Mouse (Mus musculus): ENCODE data around the gene Tmod1. TPM values are rescaled to one million over a fixed set of nuclear protein-coding genes. Genes with fewer than 3 reads are reported as not detected.

Gene Tmod1
- total RNA-seq (2021): 10 to 100 TPM; 10.4 to 10.6 TPM
- long read RNA-seq, experiment 1, partial matches to known transcripts: 1 of 9 reads
- long read RNA-seq, experiment 1, other reads (novel, unspliced or antisense): 4 of 9 reads
- long read RNA-seq, experiment 2, transcript Tmod1-201 (10 exons, 3,158 nt): major isoform, 8 of 11 reads
- long read RNA-seq, experiment 2, partial matches to known transcripts: 0 of 11 reads
- long read RNA-seq, experiment 2, other reads (novel, unspliced or antisense): 3 of 11 reads

GRCm38 (mm10) chr4:46038892-46039751 lies at the start of gene Tmod1:
Tmod1 (plus strand) TSS chr4:46038935.
- peak; percentile 22 to 27 for DNase-seq (ENCODE audit: low spot score in 2 of 2)

GRCm38 (mm10) chr4:45990427-45991135 lies 48.2 kb upstream of the Tmod1 start:
- DNase-seq (ENCODE audit: low spot score in 2 of 2): no peak

- no peak for DNase-seq (ENCODE audit: low spot score in 2 of 2)
Observed at GRCm38 (mm10) chr4:45998536-45998935, 40.2 kb upstream of the Tmod1 start.

- no peak for DNase-seq (ENCODE audit: low spot score in 2 of 2)
Observed at GRCm38 (mm10) chr4:46008142-46008793, 30.5 kb upstream of the Tmod1 start.

- DNase-seq (ENCODE audit: low spot score in 2 of 2): no peak
Observed at GRCm38 (mm10) chr4:46011698-46012097, 27.0 kb upstream of the Tmod1 start.

- no peak for DNase-seq (ENCODE audit: low spot score in 2 of 2)
Observed at GRCm38 (mm10) chr4:46015605-46016004, 23.1 kb upstream of the Tmod1 start.

GRCm38 (mm10) chr4:46023021-46023481 lies 15.7 kb upstream of the Tmod1 start:
- no peak for DNase-seq (ENCODE audit: low spot score in 2 of 2)

GRCm38 (mm10) chr4:46025893-46026292 lies 12.8 kb upstream of the Tmod1 start:
- no peak for DNase-seq (ENCODE audit: low spot score in 2 of 2)

GRCm38 (mm10) chr4:46028224-46028623 lies 10.5 kb upstream of the Tmod1 start:
- no peak for DNase-seq (ENCODE audit: low spot score in 2 of 2)

GRCm38 (mm10) chr4:46028781-46029180 lies 10.0 kb upstream of the Tmod1 start:
- DNase-seq (ENCODE audit: low spot score in 2 of 2): no peak

- DNase-seq (ENCODE audit: low spot score in 2 of 2): no peak
Observed at GRCm38 (mm10) chr4:46029552-46029951, 9.2 kb upstream of the Tmod1 start.

GRCm38 (mm10) chr4:46032448-46032847 lies 6.3 kb upstream of the Tmod1 start:
- DNase-seq (ENCODE audit: low spot score in 2 of 2): no peak

GRCm38 (mm10) chr4:46033197-46033596 lies 5.5 kb upstream of the Tmod1 start:
- DNase-seq (ENCODE audit: low spot score in 2 of 2): no peak

- no peak for DNase-seq (ENCODE audit: low spot score in 2 of 2)
Observed at GRCm38 (mm10) chr4:46038591-46038891, 194 bp upstream of the Tmod1 start.

GRCm38 (mm10) chr4:46039899-46040298 lies 1.2 kb downstream of the Tmod1 start:
- DNase-seq (ENCODE audit: low spot score in 2 of 2): no peak

- no peak for DNase-seq (ENCODE audit: low spot score in 2 of 2)
Observed at GRCm38 (mm10) chr4:46040594-46041192, 2.0 kb downstream of the Tmod1 start.

GRCm38 (mm10) chr4:46041761-46042504 lies 3.2 kb downstream of the Tmod1 start:
- no peak for DNase-seq (ENCODE audit: low spot score in 2 of 2)

GRCm38 (mm10) chr4:46042505-46042850 lies 3.7 kb downstream of the Tmod1 start:
- no peak for DNase-seq (ENCODE audit: low spot score in 2 of 2)

- DNase-seq (ENCODE audit: low spot score in 2 of 2): no peak
Observed at GRCm38 (mm10) chr4:46043361-46043760, 4.6 kb downstream of the Tmod1 start.

GRCm38 (mm10) chr4:46047971-46048370 lies 9.2 kb downstream of the Tmod1 start:
- no peak for DNase-seq (ENCODE audit: low spot score in 2 of 2)

All from adrenal gland, postnatal 4 days (tissue).